Mouse (Mus musculus): ENCODE results near the gene Tmem94.

DNA sequence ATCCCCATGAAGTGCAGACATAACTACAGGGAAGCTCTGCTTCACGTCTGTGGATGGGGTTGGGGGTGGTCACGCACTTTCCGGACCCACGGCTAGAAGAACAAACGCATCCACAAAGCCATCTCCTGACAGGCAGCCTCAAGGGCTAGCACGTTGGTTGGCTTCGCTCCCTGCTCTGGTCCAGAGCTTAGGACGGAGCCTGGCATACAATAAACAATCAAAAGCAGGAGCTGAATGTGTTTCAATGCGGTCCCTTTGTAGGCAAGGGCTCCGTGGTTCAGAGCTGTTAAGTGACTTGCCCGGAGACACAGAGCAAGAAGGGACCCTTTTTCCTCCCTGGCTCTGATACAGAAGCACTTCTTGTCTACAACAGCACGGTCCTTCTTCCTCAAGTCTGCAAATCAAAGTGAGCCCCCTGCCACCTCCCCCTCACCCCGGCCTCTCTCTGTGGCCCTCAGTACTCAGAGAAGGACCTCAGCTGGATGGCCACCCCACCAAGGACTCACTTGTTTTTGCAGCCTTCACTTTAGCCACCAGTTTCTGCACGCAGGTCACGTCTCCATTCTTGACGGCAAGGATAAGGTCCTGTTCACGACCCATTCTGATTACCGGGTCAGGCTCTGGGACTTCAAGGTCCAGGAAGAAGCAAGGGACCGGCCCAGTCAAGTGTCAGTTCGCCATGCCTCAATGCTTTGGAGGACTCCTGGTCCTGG lies 46.3 kb downstream of the Tmem94 start:
- TF ChIP-seq CTCF (IDR thresholded peaks at IDR 0.05; ENCODE audit: insufficient read depth, low read depth, low read length) (no peak), POLR2A (IDR thresholded peaks at IDR 0.05; ENCODE audit: insufficient read depth, low read depth, low read length) (no peak)

Data from olfactory bulb, adult 2 months (tissue).